In the genomic region with DNA sequence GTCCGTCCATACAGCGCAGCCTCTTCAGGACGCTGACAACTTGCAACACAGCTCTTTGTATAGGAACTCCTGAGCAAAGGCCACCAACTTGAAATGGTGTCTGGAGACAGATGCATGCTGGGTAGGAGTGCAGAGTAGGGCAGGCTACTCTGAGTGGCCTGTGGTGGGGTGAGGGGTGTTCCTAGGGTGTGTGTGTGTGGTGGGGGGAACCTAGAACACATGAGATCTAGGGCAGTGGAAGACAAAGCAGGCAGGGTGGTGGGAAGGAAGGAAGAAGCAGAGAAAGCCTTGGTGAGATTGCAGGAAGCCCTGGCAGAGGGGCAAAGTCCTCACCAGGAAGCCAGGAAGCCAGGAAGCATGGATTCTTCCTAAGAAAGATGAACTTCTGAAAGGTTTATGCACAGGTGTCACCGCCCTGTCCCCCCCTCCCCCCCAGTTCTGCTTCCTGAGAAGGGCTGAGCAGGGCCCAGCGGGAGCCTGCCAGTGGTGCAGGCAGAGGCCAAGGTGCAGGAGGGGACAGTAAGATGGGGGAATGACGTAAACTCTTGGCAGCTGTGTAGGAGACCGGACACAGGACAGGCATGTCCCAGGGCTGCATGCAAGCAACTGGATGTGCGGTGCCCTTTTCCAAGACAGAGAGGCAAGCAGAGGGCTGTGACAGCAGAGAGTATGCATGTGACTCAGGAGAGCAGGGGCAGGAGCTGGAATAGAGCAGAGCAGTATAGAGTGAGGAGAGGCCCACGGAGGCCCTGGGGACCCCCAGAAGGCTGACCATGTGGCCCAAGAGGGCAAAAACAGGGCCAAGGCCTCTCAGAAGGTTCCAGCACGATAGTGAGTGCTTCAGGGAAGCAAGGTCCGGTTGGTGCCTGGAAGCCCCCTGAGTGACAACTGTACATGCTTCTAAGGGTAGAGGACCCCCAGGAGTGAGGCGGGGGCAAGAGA, we compare ENCODE assay signal across 8 mouse cellular contexts. TPM values are rescaled to one million over a fixed set of nuclear protein-coding genes. Genes with fewer than 3 reads are reported as not detected.
DNase-seq lines count a peak whose midpoint lies in the region; ATAC-seq and TF ChIP-seq lines count a peak whose summit lies in the region.

No protein-coding gene starts in this region.

- WGBS in forebrain, embryonic 10.5 days = 35% methylated on average over 12 of the region's 12 CpGs
- WGBS in forebrain, postnatal 0 days = 35% methylated on average over 12 of the region's 12 CpGs
- WGBS in heart, embryonic 13.5 days = 24% methylated on average over 12 of the region's 12 CpGs
- WGBS in kidney, embryonic 16.5 days = 28% methylated on average over 12 of the region's 12 CpGs

- ATAC-seq in forebrain, postnatal 0 days = no peak
- peak; percentile 33; the same call in 1 of the 2 replicates for ATAC-seq in heart, embryonic 13.5 days (ENCODE audit: extremely low read depth, insufficient number of reproducible peaks, low FRiP score, low TSS enrichment)
- peak; percentile 35 for ATAC-seq in kidney, embryonic 16.5 days (ENCODE audit: low FRiP score, low TSS enrichment)

- TF ChIP-seq CTCF in forebrain, postnatal 0 days (IDR thresholded peaks at IDR 0.05; ENCODE audit: low read depth) = no peak

- H3K27me3 ChIP-seq in forebrain, embryonic 10.5 days (ENCODE audit: poor library complexity, severe bottlenecking) = peaks cover 15% of the 10 kb centered on the region; the same call in 1 of the 2 replicates
- H3K27me3 ChIP-seq in forebrain, postnatal 0 days (ENCODE audit: insufficient read depth, low read length) = no peaks in the 10 kb centered on the region
- no peaks in the 10 kb centered on the region for H3K27me3 ChIP-seq in heart, embryonic 13.5 days (replicated peaks)
- H3K27me3 ChIP-seq in kidney, embryonic 16.5 days (ENCODE audit: insufficient read depth, low read length) = no peaks in the 10 kb centered on the region

- H3K9ac ChIP-seq in forebrain, postnatal 0 days = no peak overlapping the region
- H3K9ac ChIP-seq in heart, embryonic 13.5 days = peak overlapping the region; percentile 76
- peak overlapping the region; percentile 49 for H3K9ac ChIP-seq in kidney, embryonic 16.5 days (replicated peaks; ENCODE audit: low read length)

- peak overlapping the region; percentile 41 for H3K4me3 ChIP-seq in forebrain, embryonic 10.5 days
- no peak overlapping the region for H3K4me3 ChIP-seq in forebrain, postnatal 0 days (ENCODE audit: low read depth, low read length)
- H3K4me3 ChIP-seq in heart, embryonic 13.5 days = peak overlapping the region; percentile 10; the same call in 1 of the 2 replicates
- H3K4me3 ChIP-seq in kidney, embryonic 16.5 days (ENCODE audit: low read length) = no peak overlapping the region

- no peaks in the 10 kb centered on the region for H3K9me3 ChIP-seq in forebrain, embryonic 10.5 days
- H3K9me3 ChIP-seq in forebrain, postnatal 0 days (ENCODE audit: low read length) = no peaks in the 10 kb centered on the region
- H3K9me3 ChIP-seq in heart, embryonic 13.5 days = no peaks in the 10 kb centered on the region
- no peaks in the 10 kb centered on the region for H3K9me3 ChIP-seq in kidney, embryonic 16.5 days (ENCODE audit: low read length)

- DNase-seq in forebrain, embryonic 10.5 days (ENCODE audit: extremely low spot score, low spot score) = no peak
- DNase-seq in forebrain, postnatal 0 days = no peak
- DNase-seq in lung, postnatal 14 days = peak; percentile 80
- DNase-seq in spleen, postnatal 10 days (ENCODE audit: low spot score in 2 of 2) = no peak
- DNase-seq in cerebellum, postnatal 36 days = no peak
- DNase-seq in cerebellum, adult 8-10 months = no peak

- peak overlapping the region; percentile 89 for H3K27ac ChIP-seq in forebrain, embryonic 10.5 days
- no peak overlapping the region for H3K27ac ChIP-seq in forebrain, postnatal 0 days (ENCODE audit: low read depth, low read length)
- H3K27ac ChIP-seq in heart, embryonic 13.5 days (replicated peaks) = peak overlapping the region; percentile 98
- H3K27ac ChIP-seq in kidney, embryonic 16.5 days (ENCODE audit: low read length) = peak overlapping the region; percentile 89

- peaks cover 37% of the 10 kb centered on the region for H3K36me3 ChIP-seq in forebrain, embryonic 10.5 days (replicated peaks)
- no peaks in the 10 kb centered on the region for H3K36me3 ChIP-seq in forebrain, postnatal 0 days (ENCODE audit: insufficient read depth)
- H3K36me3 ChIP-seq in heart, embryonic 13.5 days = peaks cover 3% of the 10 kb centered on the region
- peaks cover 5% of the 10 kb centered on the region; the same call in 1 of the 2 replicates for H3K36me3 ChIP-seq in kidney, embryonic 16.5 days (ENCODE audit: insufficient read depth, low read length)

- peaks cover 94% of the 10 kb centered on the region for H3K4me1 ChIP-seq in forebrain, embryonic 10.5 days
- H3K4me1 ChIP-seq in forebrain, postnatal 0 days (ENCODE audit: insufficient read depth) = peaks cover 11% of the 10 kb centered on the region; the same call in 1 of the 2 replicates
- H3K4me1 ChIP-seq in heart, embryonic 13.5 days = peaks cover 70% of the 10 kb centered on the region
- peaks cover 67% of the 10 kb centered on the region for H3K4me1 ChIP-seq in kidney, embryonic 16.5 days (ENCODE audit: insufficient read depth, low read length)

- H3K4me2 ChIP-seq in forebrain, postnatal 0 days (ENCODE audit: low read depth) = no peak overlapping the region
- peak overlapping the region; percentile 56 for H3K4me2 ChIP-seq in heart, embryonic 13.5 days
- H3K4me2 ChIP-seq in kidney, embryonic 16.5 days (replicated peaks; ENCODE audit: low read depth, low read length) = peak overlapping the region; percentile 43

RNA-seq across cellular contexts. Expression of gene Nes, which starts 11.3 kb away (rescaled TPM):
- 81.2 and 86.9 TPM in 2 replicates for polyA plus RNA-seq in forebrain, embryonic 10.5 days (2016; fragmentation: Nextera tagmentation; extraction: Ambion mirVana)
- total RNA-seq in forebrain, postnatal 0 days (2014; rRNA removed) = 32.4 and 39.2 TPM in 2 replicates
- 14.5 and 17.9 TPM in 2 replicates for polyA plus RNA-seq in forebrain, postnatal 0 days (2015; fragmentation: Nextera tagmentation; extraction: Ambion mirVana)
- 18.7 and 18.9 TPM in 2 replicates for polyA plus RNA-seq in heart, embryonic 13.5 days (2015; fragmentation: Nextera tagmentation; extraction: Ambion mirVana)
- polyA plus RNA-seq in kidney, embryonic 16.5 days (2015; fragmentation: Nextera tagmentation; extraction: Ambion mirVana) = 25.7 and 26.6 TPM in 2 replicates

RNA-seq across cellular contexts. Expression of gene Bcan, which starts 17.9 kb away (rescaled TPM):
- 0.17 TPM in 2 replicates for polyA plus RNA-seq in forebrain, embryonic 10.5 days (2016; fragmentation: Nextera tagmentation; extraction: Ambion mirVana)
- total RNA-seq in forebrain, postnatal 0 days (2014; rRNA removed) = 140 and 146 TPM in 2 replicates
- polyA plus RNA-seq in forebrain, postnatal 0 days (2015; fragmentation: Nextera tagmentation; extraction: Ambion mirVana) = 99.1 and 133 TPM in 2 replicates
- 0.07 TPM in 1 of 2 replicates, not detected in the other for polyA plus RNA-seq in heart, embryonic 13.5 days (2015; fragmentation: Nextera tagmentation; extraction: Ambion mirVana)
- 0.10 TPM in 1 of 2 replicates, not detected in the other for polyA plus RNA-seq in kidney, embryonic 16.5 days (2015; fragmentation: Nextera tagmentation; extraction: Ambion mirVana)

RNA-seq across cellular contexts. Expression of gene Crabp2, which starts 33.7 kb away (rescaled TPM):
- polyA plus RNA-seq in forebrain, embryonic 10.5 days (2016; fragmentation: Nextera tagmentation; extraction: Ambion mirVana) = 834 and 866 TPM in 2 replicates
- 16.8 and 17.4 TPM in 2 replicates for total RNA-seq in forebrain, postnatal 0 days (2014; rRNA removed)
- polyA plus RNA-seq in forebrain, postnatal 0 days (2015; fragmentation: Nextera tagmentation; extraction: Ambion mirVana) = 24.7 and 28.1 TPM in 2 replicates
- 6.2 and 8.4 TPM in 2 replicates for polyA plus RNA-seq in heart, embryonic 13.5 days (2015; fragmentation: Nextera tagmentation; extraction: Ambion mirVana)
- 62.0 and 67.8 TPM in 2 replicates for polyA plus RNA-seq in kidney, embryonic 16.5 days (2015; fragmentation: Nextera tagmentation; extraction: Ambion mirVana)

RNA-seq across cellular contexts. Expression of gene Hapln2, which starts 45.2 kb away (rescaled TPM):
- not detected in 2 replicates for polyA plus RNA-seq in forebrain, embryonic 10.5 days (2016; fragmentation: Nextera tagmentation; extraction: Ambion mirVana)
- 0.38 and 0.92 TPM in 2 replicates for total RNA-seq in forebrain, postnatal 0 days (2014; rRNA removed)
- 0.31 and 0.69 TPM in 2 replicates for polyA plus RNA-seq in forebrain, postnatal 0 days (2015; fragmentation: Nextera tagmentation; extraction: Ambion mirVana)
- polyA plus RNA-seq in heart, embryonic 13.5 days (2015; fragmentation: Nextera tagmentation; extraction: Ambion mirVana) = not detected in 2 replicates
- 0.13 and 0.16 TPM in 2 replicates for polyA plus RNA-seq in kidney, embryonic 16.5 days (2015; fragmentation: Nextera tagmentation; extraction: Ambion mirVana)

RNA-seq across cellular contexts. Expression of gene Rrnad1, which starts 51.6 kb away (rescaled TPM):
- 19.1 and 22.8 TPM in 2 replicates for polyA plus RNA-seq in forebrain, embryonic 10.5 days (2016; fragmentation: Nextera tagmentation; extraction: Ambion mirVana)
- total RNA-seq in forebrain, postnatal 0 days (2014; rRNA removed) = 19.3 and 31.8 TPM in 2 replicates
- 10.9 and 15.6 TPM in 2 replicates for polyA plus RNA-seq in forebrain, postnatal 0 days (2015; fragmentation: Nextera tagmentation; extraction: Ambion mirVana)
- polyA plus RNA-seq in heart, embryonic 13.5 days (2015; fragmentation: Nextera tagmentation; extraction: Ambion mirVana) = 13.4 and 16.0 TPM in 2 replicates
- 19.9 and 22.7 TPM in 2 replicates for polyA plus RNA-seq in kidney, embryonic 16.5 days (2015; fragmentation: Nextera tagmentation; extraction: Ambion mirVana)

Comparison
In these comparisons a context has a peak if more than half of its experiments do, and no peak if none do; other contexts are left out.
1. H3K4me3 ChIP-seq: peak in forebrain, embryonic 10.5 days (single experiment) and heart, embryonic 13.5 days (single experiment); none in forebrain, postnatal 0 days (single experiment) and kidney, embryonic 16.5 days (single experiment).
2. RNA of gene Bcan, which starts 17.9 kb away (polyA plus RNA-seq): 99.1 to 133 TPM in forebrain, postnatal 0 days; 0.17 TPM in forebrain, embryonic 10.5 days, 0.10 TPM in kidney, embryonic 16.5 days and 0.07 TPM in heart, embryonic 13.5 days; every median in the first group is over 10 times any median in the second.
3. RNA of gene Crabp2, which starts 33.7 kb away (polyA plus RNA-seq): 834 to 866 TPM in forebrain, embryonic 10.5 days; 62.0 to 67.8 TPM in kidney, embryonic 16.5 days, 24.7 to 28.1 TPM in forebrain, postnatal 0 days and 6.2 to 8.4 TPM in heart, embryonic 13.5 days; every median in the first group is over 10 times any median in the second.